Mouse (Mus musculus) heart, embryonic 12.5 days (tissue): Measurements from ENCODE around the gene Minos1. TPM values are rescaled to one million over a fixed set of nuclear protein-coding genes. Genes with fewer than 3 reads are reported as not detected.
A peak's percentile ranks its signal among the peaks of the same experiment; 100 is the strongest.

ENCODE experiments used
- ATAC-seq: fragments of 200-750 bp; cut with Nextera tagmentation; 2 replicates; pipeline ENCODE4 v1.8.0; 2017; ENCODE audit warnings: moderate TSS enrichment, moderate library complexity; ENCODE audit not compliant: insufficient number of reproducible peaks, low FRiP score
- H3K27ac ChIP-seq: fragments of 300-500 bp; sonication (generic); 2 replicates; pipeline ENCODE4 v1.5.1; 2016; ENCODE audit warnings: mild to moderate bottlenecking, moderate library complexity; ENCODE audit not compliant: poor library complexity, severe bottlenecking
- H3K27me3 ChIP-seq: fragments of 300-500 bp; sonication (generic); replicated peaks from 2 replicates; pipeline ENCODE4 v1.6.1; 2016; ENCODE audit warnings: mild to moderate bottlenecking, moderate library complexity
- H3K36me3 ChIP-seq: fragments of 300-500 bp; sonication (generic); 2 replicates; pipeline ENCODE4 v1.6.1; 2016; ENCODE audit warnings: mild to moderate bottlenecking, moderate library complexity
- H3K4me1 ChIP-seq: fragments of 300-500 bp; sonication (generic); replicated peaks from 2 replicates; pipeline ENCODE4 v1.6.1; 2016; ENCODE audit warnings: mild to moderate bottlenecking
- H3K4me2 ChIP-seq: fragments of 300-500 bp; sonication (generic); 2 replicates; pipeline ENCODE4 v1.6.1; 2016; ENCODE audit warnings: mild to moderate bottlenecking, moderate library complexity
- H3K4me3 ChIP-seq: fragments of 300-500 bp; sonication (generic); 2 replicates; pipeline ENCODE4 v1.5.1; 2016; ENCODE audit warnings: mild to moderate bottlenecking
- H3K9ac ChIP-seq: fragments of 300-500 bp; sonication (generic); 2 replicates; pipeline ENCODE4 v1.6.1; 2016; ENCODE audit warnings: mild to moderate bottlenecking, moderate library complexity
- H3K9me3 ChIP-seq: fragments of 300-500 bp; sonication (generic); replicated peaks from 2 replicates; pipeline ENCODE4 v1.6.1; 2016; ENCODE audit warnings: mild to moderate bottlenecking, moderate library complexity
- WGBS: fragments of 180-500 bp; shearing (Covaris S2); methylation state at CpG from one replicate; pipeline ENCODE4 v1.1.7; 2016; 5-methylcytosine and 5-hydroxymethylcytosine counted together
- polyA plus RNA-seq: library from polyadenylated mRNA; unstranded; fragments of >200 nt; fragmentation: Nextera tagmentation; extraction: Ambion mirVana; gene quantifications from 2 replicates; pipeline ENCODE4 v1.2.1, GENCODE M21; 2016

The Minos1 gene
- polyA plus RNA-seq, 1 experiment from 2014 or later, result 719 TPM

DNA sequence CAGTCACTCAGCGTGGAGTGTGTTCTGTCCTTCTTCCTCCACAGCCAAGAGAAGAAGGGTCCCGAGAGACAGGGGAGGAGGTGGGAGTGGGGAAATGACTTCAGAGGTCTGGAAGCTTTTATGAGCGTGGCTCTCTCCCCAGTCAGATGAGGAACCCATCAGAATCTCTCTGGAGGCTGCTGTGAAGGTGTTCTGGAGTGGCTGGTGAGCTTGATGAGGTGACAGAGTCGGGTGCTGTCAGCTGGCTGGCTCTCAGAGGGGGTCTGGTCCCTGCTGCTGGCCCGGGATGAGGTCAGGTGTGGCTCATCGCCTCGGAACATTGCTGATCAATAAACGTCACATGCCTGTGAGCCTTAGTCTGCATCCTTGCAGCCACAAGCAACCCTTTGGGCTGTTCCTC is 36.2 kb upstream of the Minos1 start:
- Histone ChIP-seq H3K4me1 (peaks cover 9% of the 10 kb centered on the region; the same call in 1 of the 2 replicates), H3K4me3 (no peak overlapping the region), H3K27me3 (no peaks in the 10 kb centered on the region), H3K9me3 (no peaks in the 10 kb centered on the region), H3K27ac (no peak overlapping the region), H3K9ac (no peak overlapping the region), H3K4me2 (no peak overlapping the region), H3K36me3 (no peaks in the 10 kb centered on the region)
- WGBS, result 53% methylated on average over 8 of the region's 8 CpGs
- no peak for ATAC-seq

DNA sequence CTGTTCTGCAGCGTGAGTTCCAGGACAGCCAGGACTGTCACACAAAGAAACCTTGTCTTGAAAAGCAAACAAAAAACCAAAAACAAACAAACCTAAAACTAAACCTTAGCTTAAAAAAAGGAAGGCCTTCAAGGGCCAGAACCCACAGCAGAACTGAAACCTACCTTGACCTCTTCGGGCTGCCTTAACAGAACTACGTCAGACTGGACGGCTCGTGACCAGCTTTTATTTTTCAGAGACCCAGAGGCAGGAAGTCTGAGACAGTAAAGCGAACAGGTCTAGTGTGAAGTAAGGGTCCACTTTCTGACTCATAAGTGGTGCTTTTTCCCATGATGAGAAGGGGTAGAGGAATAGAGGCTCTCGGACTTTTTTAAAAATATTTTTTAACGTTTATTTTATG is 35.3 kb upstream of the Minos1 start:
- WGBS, result 81% methylated on average over 8 of the region's 8 CpGs

DNA sequence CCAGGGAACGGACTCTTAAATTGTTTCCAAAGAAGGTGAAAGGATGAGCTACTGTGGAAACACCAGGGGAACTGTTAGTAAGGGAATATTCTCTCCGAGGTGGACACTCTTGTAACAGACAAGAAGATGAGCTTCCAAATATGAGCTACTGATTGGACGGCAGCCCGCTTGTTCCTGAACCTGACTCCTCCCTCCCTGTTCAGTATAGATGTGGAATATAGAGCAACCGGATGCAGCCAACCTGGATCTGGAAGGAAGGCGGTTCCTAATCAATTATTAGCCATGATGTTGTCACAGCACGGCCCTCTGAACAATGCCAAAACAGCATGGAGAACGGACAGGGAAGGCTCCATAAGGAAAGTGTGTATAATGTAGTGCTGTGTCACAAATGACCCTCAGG is 34.3 kb upstream of the Minos1 start:
- Histone ChIP-seq H3K36me3 (no peaks in the 10 kb centered on the region), H3K9me3 (no peaks in the 10 kb centered on the region), H3K27ac (no peak overlapping the region), H3K4me3 (no peak overlapping the region), H3K9ac (no peak overlapping the region), H3K4me1 (peaks cover 9% of the 10 kb centered on the region; the same call in 1 of the 2 replicates), H3K27me3 (no peaks in the 10 kb centered on the region), H3K4me2 (no peak overlapping the region)
- WGBS, result 87% methylated on average over 8 of the region's 8 CpGs
- no peak for ATAC-seq

More for the DNA sequence above, 35.3 kb upstream of the Minos1 start:
- no peak overlapping the region for H3K9ac ChIP-seq
- H3K4me2 ChIP-seq, result no peak overlapping the region
- no peak for ATAC-seq
- no peak overlapping the region for H3K4me3 ChIP-seq
- peaks cover 9% of the 10 kb centered on the region; the same call in 1 of the 2 replicates for H3K4me1 ChIP-seq
- no peaks in the 10 kb centered on the region for H3K27me3 ChIP-seq
- H3K27ac ChIP-seq, result no peak overlapping the region
- H3K9me3 ChIP-seq, result no peaks in the 10 kb centered on the region
- H3K36me3 ChIP-seq, result no peaks in the 10 kb centered on the region

DNA sequence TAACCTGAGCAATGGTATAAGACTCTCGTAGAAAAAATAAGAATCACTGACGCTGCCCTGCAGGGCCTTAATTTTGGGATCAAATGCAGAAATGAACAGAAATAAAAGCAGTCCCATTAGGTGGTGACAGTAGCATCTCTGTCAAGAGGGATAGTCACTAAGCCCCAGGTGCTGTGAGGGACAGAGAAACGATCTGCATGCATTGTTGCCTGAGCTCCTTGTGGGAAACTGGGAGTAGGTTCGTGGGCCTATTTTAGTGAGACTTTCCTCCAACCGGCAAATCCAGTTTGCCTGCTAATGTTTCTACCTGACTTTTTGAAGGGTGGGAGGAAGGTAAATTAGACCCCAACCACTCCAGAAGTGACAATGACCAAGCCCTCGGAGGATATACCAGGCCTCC is 33.2 kb upstream of the Minos1 start:
- Histone ChIP-seq H3K36me3 (no peaks in the 10 kb centered on the region), H3K27me3 (no peaks in the 10 kb centered on the region), H3K4me3 (no peak overlapping the region), H3K27ac (no peak overlapping the region), H3K4me2 (no peak overlapping the region), H3K4me1 (no peaks in the 10 kb centered on the region), H3K9ac (no peak overlapping the region), H3K9me3 (no peaks in the 10 kb centered on the region)
- no peak for ATAC-seq
- WGBS, result 80% methylated on average over 6 of the region's 6 CpGs

DNA sequence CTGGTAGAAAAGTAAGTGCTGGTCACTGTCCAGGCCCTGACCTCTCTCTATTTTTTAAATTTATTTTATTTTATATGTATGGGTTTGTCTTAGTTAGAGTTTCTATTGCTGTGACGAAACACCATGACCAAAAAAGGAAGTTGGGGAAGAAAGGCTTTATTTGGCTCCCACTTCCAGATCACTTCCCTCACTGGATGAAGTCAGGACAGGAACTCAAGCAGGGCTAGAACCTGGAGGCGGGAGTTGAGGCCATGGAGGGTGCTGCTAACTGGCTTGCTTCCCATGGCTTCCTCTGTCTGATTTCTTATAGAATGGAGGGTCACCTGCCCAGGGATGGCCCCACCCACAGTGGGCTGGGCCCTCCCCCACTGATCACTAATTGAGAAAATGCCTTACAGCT is 30.2 kb upstream of the Minos1 start:
- Histone ChIP-seq H3K4me1 (no peaks in the 10 kb centered on the region), H3K4me3 (no peak overlapping the region), H3K27me3 (no peaks in the 10 kb centered on the region), H3K9me3 (no peaks in the 10 kb centered on the region), H3K4me2 (no peak overlapping the region), H3K9ac (no peak overlapping the region), H3K27ac (no peak overlapping the region), H3K36me3 (no peaks in the 10 kb centered on the region)
- ATAC-seq, result no peak
- WGBS, result 69% methylated on average over 2 of the region's 2 CpGs

DNA sequence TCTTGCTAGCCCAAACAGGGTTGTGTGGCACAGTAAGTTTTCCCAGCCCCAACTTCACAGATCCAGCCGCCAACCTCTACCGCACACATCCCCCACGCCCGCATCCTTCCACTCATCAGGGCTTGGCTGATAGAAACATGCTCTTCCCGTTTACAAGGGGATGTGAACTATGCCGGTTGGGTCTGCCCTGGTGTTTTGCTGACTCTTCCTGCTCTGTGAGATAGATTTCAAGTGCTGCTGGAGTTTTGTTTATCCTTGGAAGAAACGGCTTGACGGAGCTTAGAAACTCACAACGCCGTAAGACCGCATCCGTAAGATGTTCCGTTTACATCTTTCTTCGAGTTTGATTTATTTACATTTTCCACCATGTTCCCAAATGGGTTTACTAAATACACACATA is 27.4 kb upstream of the Minos1 start:
- Histone ChIP-seq H3K27me3 (no peaks in the 10 kb centered on the region), H3K9me3 (no peaks in the 10 kb centered on the region), H3K4me1 (no peaks in the 10 kb centered on the region), H3K27ac (no peak overlapping the region), H3K9ac (no peak overlapping the region), H3K36me3 (no peaks in the 10 kb centered on the region), H3K4me3 (no peak overlapping the region), H3K4me2 (no peak overlapping the region)
- 76% methylated on average over 14 of the region's 14 CpGs for WGBS
- ATAC-seq, result no peak

DNA sequence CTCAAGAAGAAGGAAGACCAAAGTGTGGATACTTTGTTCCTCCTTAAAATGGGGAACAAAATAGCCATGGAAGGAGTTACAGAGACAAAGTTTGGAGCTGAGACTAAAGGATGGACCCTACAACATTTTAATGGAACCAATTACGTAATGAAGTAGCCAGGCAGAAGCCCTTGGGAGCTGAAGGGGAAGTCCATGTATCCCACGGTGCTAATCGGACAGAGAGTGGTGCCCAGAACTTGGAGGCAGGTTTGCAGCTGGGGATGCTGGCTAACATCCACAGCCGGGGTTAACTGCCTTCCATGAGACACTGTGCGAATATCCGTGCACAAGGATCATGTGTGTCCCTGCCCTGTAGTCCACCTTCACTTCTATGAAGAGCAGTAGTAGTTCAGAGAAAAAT is 25.6 kb upstream of the Minos1 start:
- Histone ChIP-seq H3K36me3 (no peaks in the 10 kb centered on the region), H3K4me2 (no peak overlapping the region), H3K27me3 (no peaks in the 10 kb centered on the region), H3K9ac (no peak overlapping the region), H3K4me3 (no peak overlapping the region), H3K27ac (no peak overlapping the region), H3K4me1 (no peaks in the 10 kb centered on the region), H3K9me3 (no peaks in the 10 kb centered on the region)
- 88% methylated on average over 6 of the region's 6 CpGs for whole genome bisulfite sequencing
- ATAC-seq, result no peak

DNA sequence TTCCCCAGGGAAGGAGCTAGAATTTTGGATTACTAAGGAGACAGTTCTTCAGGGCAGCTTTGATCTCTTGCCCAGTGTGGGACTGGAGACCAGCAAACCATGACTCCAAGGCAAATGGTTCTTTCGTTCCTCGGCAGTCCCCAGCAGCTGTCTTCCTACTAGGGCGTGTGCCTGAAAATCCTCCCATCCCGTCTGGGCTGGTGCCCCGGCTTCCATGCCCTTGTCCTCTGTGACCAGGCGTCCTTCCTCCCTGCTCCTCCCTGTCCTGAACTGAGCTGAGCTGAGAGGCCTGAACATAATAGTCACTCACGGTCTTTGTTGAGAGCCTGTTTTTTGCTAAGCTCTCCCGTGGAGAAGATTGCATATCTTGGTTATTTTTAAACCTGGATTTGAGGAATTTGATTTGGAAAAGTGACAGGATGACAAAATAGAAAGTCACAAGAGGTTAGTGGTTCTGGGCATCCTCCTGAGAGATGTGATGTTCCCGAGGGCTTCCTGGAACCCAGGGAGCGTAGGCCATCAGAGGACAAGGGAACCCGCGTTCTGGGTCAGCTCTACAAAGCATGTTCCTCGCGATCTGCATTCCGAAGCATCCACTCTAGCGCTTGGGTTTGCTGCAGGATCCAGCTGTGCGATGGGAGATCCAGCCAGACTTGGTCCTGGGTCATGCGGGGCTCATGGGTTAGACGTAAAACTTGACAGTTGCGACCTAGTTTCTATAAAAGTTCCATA is 23.8 kb upstream of the Minos1 start:
- H3K4me2 ChIP-seq, result no peak overlapping the region
- H3K4me1 ChIP-seq, result no peaks in the 10 kb centered on the region
- WGBS, result 65% methylated on average over 20 of the region's 20 CpGs
- no peak overlapping the region for H3K27ac ChIP-seq
- 0 out of 2 replicates have a peak, but pooled peaks cover 2% of the 10 kb centered on the region for H3K9me3 ChIP-seq
- no peak overlapping the region for H3K9ac ChIP-seq
- H3K36me3 ChIP-seq, result no peaks in the 10 kb centered on the region
- H3K4me3 ChIP-seq, result no peak overlapping the region
- H3K27me3 ChIP-seq, result no peaks in the 10 kb centered on the region
- no peak for ATAC-seq

DNA sequence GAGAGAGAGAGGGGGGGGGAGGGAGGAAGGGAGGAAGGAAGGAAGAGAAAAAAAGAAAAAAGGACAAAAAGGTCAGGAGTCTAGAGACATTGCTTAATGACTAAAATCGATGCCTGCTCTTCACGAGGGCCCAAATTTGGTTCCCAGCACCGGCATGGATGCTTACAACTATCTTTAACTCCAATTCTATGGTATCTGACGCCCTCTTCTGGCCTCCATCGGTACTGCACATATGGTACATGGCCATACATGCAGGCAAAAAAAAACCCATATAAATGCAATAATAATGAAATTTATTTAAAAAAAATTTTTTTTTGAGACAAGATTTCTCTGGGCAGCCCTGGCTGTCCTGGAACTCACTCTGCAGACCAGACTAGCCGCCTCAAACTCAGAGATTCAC is 20.5 kb upstream of the Minos1 start:
- H3K4me3 ChIP-seq, result no peak overlapping the region
- ATAC-seq, result no peak
- 62% methylated on average over 6 of the region's 6 CpGs for WGBS

DNA sequence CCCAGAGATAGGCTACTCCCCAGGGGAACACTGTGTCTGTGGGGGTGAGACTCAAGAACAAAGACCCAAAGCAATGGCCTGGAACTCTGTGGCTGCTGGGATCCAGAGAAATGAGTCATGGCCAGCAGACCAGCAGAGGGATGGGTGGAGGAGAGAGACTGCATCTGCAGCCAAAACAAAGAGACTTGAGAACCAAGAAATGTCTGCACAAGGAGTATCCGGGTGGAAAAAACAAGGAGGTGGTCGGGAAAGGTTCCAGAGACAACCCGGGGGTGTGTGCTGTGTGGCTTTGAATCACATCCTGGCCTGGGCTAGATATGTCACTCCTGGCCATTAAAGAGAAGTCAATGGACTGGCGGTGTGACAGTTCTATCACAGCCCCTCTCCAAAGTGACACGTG is 15.8 kb upstream of the Minos1 start:
- Histone ChIP-seq H3K4me3 (no peak overlapping the region), H3K4me1 (no peaks in the 10 kb centered on the region), H3K4me2 (no peak overlapping the region), H3K36me3 (no peaks in the 10 kb centered on the region), H3K27me3 (no peaks in the 10 kb centered on the region), H3K9ac (no peak overlapping the region), H3K27ac (no peak overlapping the region), H3K9me3 (peaks cover 20% of the 10 kb centered on the region)
- 56% methylated on average over 5 of the region's 5 CpGs for WGBS
- ATAC-seq, result peak; percentile 67

More for the DNA sequence above, 20.5 kb upstream of the Minos1 start:
- no peaks in the 10 kb centered on the region for H3K36me3 ChIP-seq
- H3K9ac ChIP-seq, result no peak overlapping the region
- no peak overlapping the region for H3K4me2 ChIP-seq
- H3K9me3 ChIP-seq, result peaks cover 20% of the 10 kb centered on the region
- no peaks in the 10 kb centered on the region for H3K27me3 ChIP-seq
- H3K27ac ChIP-seq, result no peak overlapping the region
- no peaks in the 10 kb centered on the region for H3K4me1 ChIP-seq

DNA sequence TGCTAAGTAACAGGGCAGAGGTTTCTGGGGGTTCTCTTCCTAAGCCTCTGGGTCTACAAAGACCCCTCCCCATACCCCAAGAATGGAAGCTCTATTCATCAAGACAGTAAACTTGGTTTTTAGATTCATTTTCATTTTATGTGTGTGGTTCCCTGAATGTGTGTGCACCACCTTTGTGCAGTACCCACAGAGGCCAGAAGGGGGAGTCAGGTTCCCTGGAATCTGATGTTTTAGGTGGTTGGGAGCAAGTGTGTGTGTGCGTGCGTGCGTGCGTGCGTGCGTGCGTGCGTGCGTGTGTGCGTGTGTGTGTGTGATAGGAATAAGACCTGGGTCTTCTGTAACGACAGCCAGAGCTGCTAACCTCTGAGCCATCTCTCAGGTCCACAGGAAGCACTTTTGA is 14.2 kb upstream of the Minos1 start:
- no peak for ATAC-seq

DNA sequence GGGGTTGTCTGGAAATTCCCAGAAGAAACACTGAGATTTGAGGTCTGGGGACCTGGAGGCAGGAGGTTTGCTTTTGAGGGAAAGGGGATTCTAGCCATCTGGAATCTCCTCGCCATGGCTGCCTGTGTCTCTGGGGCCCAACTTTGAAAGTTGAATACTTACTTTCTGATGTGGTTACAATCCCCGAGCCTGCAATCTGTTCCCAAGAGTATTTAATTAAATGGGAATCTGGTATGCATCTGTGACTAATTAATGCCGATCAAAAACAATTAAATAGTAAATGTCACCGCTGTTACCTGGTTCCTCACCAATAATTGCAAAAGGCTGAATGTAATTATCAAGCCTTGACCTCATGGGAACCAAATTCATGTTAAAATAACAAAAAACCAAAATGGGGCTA is 13.7 kb upstream of the Minos1 start:
- Histone ChIP-seq H3K27ac (no peak overlapping the region), H3K27me3 (no peaks in the 10 kb centered on the region), H3K9ac (no peak overlapping the region), H3K4me3 (no peak overlapping the region), H3K9me3 (peaks cover 17% of the 10 kb centered on the region), H3K4me2 (no peak overlapping the region), H3K4me1 (no peaks in the 10 kb centered on the region), H3K36me3 (no peaks in the 10 kb centered on the region)
- WGBS, result 78% methylated on average over 4 of the region's 4 CpGs
- ATAC-seq, result no peak

More for the DNA sequence above, 14.2 kb upstream of the Minos1 start:
- Histone ChIP-seq H3K4me1 (no peaks in the 10 kb centered on the region), H3K9ac (no peak overlapping the region), H3K4me2 (no peak overlapping the region), H3K36me3 (no peaks in the 10 kb centered on the region), H3K27ac (no peak overlapping the region), H3K27me3 (no peaks in the 10 kb centered on the region), H3K4me3 (no peak overlapping the region), H3K9me3 (peaks cover 20% of the 10 kb centered on the region)
- WGBS, result 88% methylated on average over 11 of the region's 11 CpGs
